21 mouse cellular contexts compared by ENCODE assay signal in genomic region chr12:91312591-91312990, GRCm38 (mm10).
"Had no signal": no experiment of that assay in that cellular context is flagged by ENCODE, and none has a peak within 500 bp of the region (broad histone marks: within the 10 kb centered on the region; RNA-seq: fewer than 3 reads in every experiment).

No protein-coding gene starts in this region.

- H3K27ac ChIP-seq: kidney, postnatal 0 days; layer of hippocampus, adult 2 months; limb, embryonic 10.5 days; limb, embryonic 13.5 days; liver, embryonic 13.5 days; midbrain, embryonic 12.5 days; midbrain, embryonic 15.5 days; neural tube, embryonic 12.5 days; neural tube, embryonic 15.5 days; stomach, embryonic 15.5 days had no signal

- H3K27me3 ChIP-seq: limb, embryonic 13.5 days; liver, embryonic 13.5 days; midbrain, embryonic 12.5 days; midbrain, embryonic 15.5 days; neural tube, embryonic 12.5 days; neural tube, embryonic 15.5 days; stomach, embryonic 15.5 days had no signal

- ATAC-seq: liver, postnatal 0 days; lung, postnatal 0 days; midbrain, embryonic 15.5 days had no signal

- H3K4me2 ChIP-seq: limb, embryonic 13.5 days; liver, embryonic 13.5 days; lung, embryonic 14.5 days; midbrain, embryonic 12.5 days; midbrain, embryonic 15.5 days; neural tube, embryonic 12.5 days; neural tube, embryonic 15.5 days; stomach, embryonic 15.5 days had no signal

- H3K4me1 ChIP-seq: limb, embryonic 10.5 days; midbrain, embryonic 12.5 days; neural tube, embryonic 12.5 days; neural tube, embryonic 15.5 days; stomach, embryonic 15.5 days had no signal

- H3K36me3 ChIP-seq: limb, embryonic 10.5 days; limb, embryonic 13.5 days; liver, embryonic 13.5 days; midbrain, embryonic 12.5 days; midbrain, embryonic 15.5 days; neural tube, embryonic 12.5 days; neural tube, embryonic 15.5 days; stomach, embryonic 15.5 days had no signal

- DNase-seq: kidney, adult 18-20 months; kidney, adult 9 months; kidney, postnatal 25 days; layer of hippocampus, adult 9-11 months; liver; liver, embryonic 13.5 days; liver, postnatal 0 days; right cerebral cortex, postnatal 25 days; spleen, adult 18-20 months; thymus, postnatal 25 days had no signal

- H3K4me3 ChIP-seq: layer of hippocampus, adult 2 months; limb, embryonic 10.5 days; limb, embryonic 13.5 days; liver, embryonic 13.5 days; midbrain, embryonic 12.5 days; midbrain, embryonic 15.5 days; neural tube, embryonic 12.5 days; neural tube, embryonic 15.5 days; stomach, embryonic 15.5 days had no signal

- H3K9ac ChIP-seq: limb, embryonic 13.5 days; liver, embryonic 13.5 days; liver, postnatal 0 days; lung, embryonic 14.5 days; midbrain, embryonic 12.5 days; midbrain, embryonic 15.5 days; neural tube, embryonic 12.5 days; neural tube, embryonic 15.5 days; stomach, embryonic 15.5 days had no signal

- H3K9me3 ChIP-seq: limb, embryonic 10.5 days; limb, embryonic 13.5 days; liver, embryonic 13.5 days; midbrain, embryonic 12.5 days; midbrain, embryonic 15.5 days; neural tube, embryonic 12.5 days; neural tube, embryonic 15.5 days; stomach, embryonic 15.5 days had no signal
